Mouse (Mus musculus): ENCODE measurements around the gene Pxmp2. TPM values are rescaled to one million over a fixed set of nuclear protein-coding genes. Genes with fewer than 3 reads are reported as not detected.

The Pxmp2 gene
- polyA plus RNA-seq, 1 experiment from 2014 or later = 11.0 TPM

GRCm38 (mm10) chr5:110276910-110277309, 9.1 kb downstream of the Pxmp2 start:
- Histone ChIP-seq H3K4me3 (no peak overlapping the region), H3K9me3 (no peaks in the 10 kb centered on the region), H3K36me3 (no peaks in the 10 kb centered on the region), H3K4me2 (no peak overlapping the region), H3K27me3 (no peaks in the 10 kb centered on the region), H3K9ac (no peak overlapping the region), H3K4me1 (no peaks in the 10 kb centered on the region), H3K27ac (no peak overlapping the region)
- 90% methylated on average over 1 of the region's 1 CpGs for WGBS
- no peak for ATAC-seq (ENCODE audit: insufficient number of reproducible peaks, insufficient read depth, low FRiP score, low TSS enrichment, low read depth)

GRCm38 (mm10) chr5:110276391-110276790, 9.6 kb downstream of the Pxmp2 start:
- Histone ChIP-seq H3K9me3 (no peaks in the 10 kb centered on the region), H3K4me1 (no peaks in the 10 kb centered on the region), H3K4me3 (no peak overlapping the region), H3K36me3 (no peaks in the 10 kb centered on the region), H3K27ac (no peak overlapping the region), H3K9ac (no peak overlapping the region), H3K4me2 (no peak overlapping the region), H3K27me3 (no peaks in the 10 kb centered on the region)
- 72% methylated on average over 2 of the region's 2 CpGs for WGBS
- ATAC-seq (ENCODE audit: insufficient number of reproducible peaks, insufficient read depth, low FRiP score, low TSS enrichment, low read depth) = no peak

GRCm38 (mm10) chr5:110274846-110275245, 11.1 kb downstream of the Pxmp2 start:
- Histone ChIP-seq H3K27ac (no peak overlapping the region), H3K4me1 (no peaks in the 10 kb centered on the region), H3K4me2 (no peak overlapping the region), H3K9ac (no peak overlapping the region), H3K9me3 (no peaks in the 10 kb centered on the region), H3K4me3 (no peak overlapping the region), H3K36me3 (no peaks in the 10 kb centered on the region), H3K27me3 (no peaks in the 10 kb centered on the region)
- 65% methylated on average over 2 of the region's 2 CpGs for WGBS
- no peak for ATAC-seq (ENCODE audit: insufficient number of reproducible peaks, insufficient read depth, low FRiP score, low TSS enrichment, low read depth)

GRCm38 (mm10) chr5:110274147-110274546, 11.8 kb downstream of the Pxmp2 start:
- Histone ChIP-seq H3K27me3 (no peaks in the 10 kb centered on the region), H3K36me3 (no peaks in the 10 kb centered on the region), H3K27ac (no peak overlapping the region), H3K9me3 (no peaks in the 10 kb centered on the region), H3K4me3 (no peak overlapping the region), H3K4me2 (no peak overlapping the region), H3K4me1 (no peaks in the 10 kb centered on the region), H3K9ac (no peak overlapping the region)
- WGBS = 81% methylated on average over 4 of the region's 4 CpGs
- no peak for ATAC-seq (ENCODE audit: insufficient number of reproducible peaks, insufficient read depth, low FRiP score, low TSS enrichment, low read depth)

- Histone ChIP-seq H3K36me3 (peaks cover 22% of the 10 kb centered on the region), H3K4me2 (no peak overlapping the region; the same call in 1 of the 2 replicates), H3K9ac (no peak overlapping the region), H3K27me3 (no peaks in the 10 kb centered on the region), H3K4me3 (no peak overlapping the region), H3K9me3 (no peaks in the 10 kb centered on the region), H3K27ac (no peak overlapping the region), H3K4me1 (peaks cover 9% of the 10 kb centered on the region)
- WGBS = 93% methylated on average over 6 of the region's 6 CpGs
- ATAC-seq (ENCODE audit: insufficient number of reproducible peaks, insufficient read depth, low FRiP score, low TSS enrichment, low read depth) = no peak
Observed at GRCm38 (mm10) chr5:110270242-110270641, 15.7 kb downstream of the Pxmp2 start.

- Histone ChIP-seq H3K4me2 (peak within 1 kb of the TSS; percentile 91), H3K4me1 (peaks cover 9% of the 10 kb centered on the region), H3K27me3 (no peaks in the 10 kb centered on the region), H3K27ac (0 out of 2 replicates have a peak within 1 kb of the TSS, but pooled peaks have one; percentile 51), H3K4me3 (peak within 1 kb of the TSS; percentile 96), H3K9me3 (no peaks in the 10 kb centered on the region), H3K9ac (peak within 1 kb of the TSS; percentile 94), H3K36me3 (peaks cover 30% of the 10 kb centered on the region)
- ATAC-seq (ENCODE audit: insufficient number of reproducible peaks, insufficient read depth, low FRiP score, low TSS enrichment, low read depth) = peak; percentile 81
- under 1% methylated on average over 64 of the region's 66 CpGs for WGBS
Observed at GRCm38 (mm10) chr5:110269141-110270101, 16.6 kb downstream of the Pxmp2 start, which contains the start of gene Pgam5. TSS of gene Pgam5 (minus strand) at chr5:110269913.

GRCm38 (mm10) chr5:110266941-110267340, 19.0 kb downstream of the Pxmp2 start:
- H3K27me3 ChIP-seq = no peaks in the 10 kb centered on the region
- H3K36me3 ChIP-seq = peaks cover 37% of the 10 kb centered on the region
- H3K4me1 ChIP-seq = peaks cover 9% of the 10 kb centered on the region
- no peak overlapping the region for H3K9ac ChIP-seq
- WGBS = 90% methylated on average over 4 of the region's 4 CpGs
- ATAC-seq (ENCODE audit: insufficient number of reproducible peaks, insufficient read depth, low FRiP score, low TSS enrichment, low read depth) = no peak
- no peak overlapping the region for H3K4me2 ChIP-seq
- no peak overlapping the region for H3K4me3 ChIP-seq
- no peak overlapping the region for H3K27ac ChIP-seq
- no peaks in the 10 kb centered on the region for H3K9me3 ChIP-seq

GRCm38 (mm10) chr5:110244091-110244490, 41.9 kb downstream of the Pxmp2 start:
- Histone ChIP-seq H3K4me2 (no peak overlapping the region), H3K9me3 (no peaks in the 10 kb centered on the region), H3K4me3 (no peak overlapping the region), H3K4me1 (no peaks in the 10 kb centered on the region), H3K9ac (no peak overlapping the region), H3K36me3 (peaks cover 94% of the 10 kb centered on the region), H3K27me3 (no peaks in the 10 kb centered on the region), H3K27ac (no peak overlapping the region)
- 79% methylated on average over 2 of the region's 2 CpGs for WGBS
- ATAC-seq (ENCODE audit: insufficient number of reproducible peaks, insufficient read depth, low FRiP score, low TSS enrichment, low read depth) = no peak

- ATAC-seq (ENCODE audit: insufficient number of reproducible peaks, insufficient read depth, low FRiP score, low TSS enrichment, low read depth) = no peak
- WGBS = 87% methylated on average over 6 of the region's 6 CpGs
- Histone ChIP-seq H3K27me3 (no peaks in the 10 kb centered on the region), H3K36me3 (peaks cover 33% of the 10 kb centered on the region), H3K27ac (no peak overlapping the region), H3K4me1 (peaks cover 22% of the 10 kb centered on the region), H3K4me2 (peak overlapping the region; percentile 76), H3K9me3 (no peaks in the 10 kb centered on the region), H3K9ac (no peak overlapping the region), H3K4me3 (no peak overlapping the region; the same call in 1 of the 2 replicates)
Observed at GRCm38 (mm10) chr5:110232346-110232745, 53.6 kb downstream of the Pxmp2 start.

GRCm38 (mm10) chr5:110231638-110232037, 54.3 kb downstream of the Pxmp2 start:
- peak overlapping the region; percentile 97 for H3K9ac ChIP-seq
- peak overlapping the region; percentile 76 for H3K4me2 ChIP-seq
- no peak for ATAC-seq (ENCODE audit: insufficient number of reproducible peaks, insufficient read depth, low FRiP score, low TSS enrichment, low read depth)
- H3K4me3 ChIP-seq = peak overlapping the region; percentile 98
- no peaks in the 10 kb centered on the region for H3K27me3 ChIP-seq
- no peaks in the 10 kb centered on the region for H3K9me3 ChIP-seq
- H3K36me3 ChIP-seq = peaks cover 34% of the 10 kb centered on the region
- no peak overlapping the region for H3K27ac ChIP-seq
- H3K4me1 ChIP-seq = peaks cover 22% of the 10 kb centered on the region
- WGBS = 45% methylated on average over 13 of the region's 13 CpGs

- Histone ChIP-seq H3K9me3 (no peaks in the 10 kb centered on the region), H3K9ac (peak within 1 kb of the TSS; percentile 97), H3K4me3 (peak within 1 kb of the TSS; percentile 98), H3K36me3 (peaks cover 34% of the 10 kb centered on the region), H3K4me2 (peak within 1 kb of the TSS; percentile 76), H3K4me1 (peaks cover 22% of the 10 kb centered on the region), H3K27ac (peak within 1 kb of the TSS; percentile 97), H3K27me3 (no peaks in the 10 kb centered on the region)
- under 1% methylated on average over 79 of the region's 81 CpGs for WGBS
- ATAC-seq (ENCODE audit: insufficient number of reproducible peaks, insufficient read depth, low FRiP score, low TSS enrichment, low read depth) = peak; percentile 93
Observed at GRCm38 (mm10) chr5:110230780-110231461, 55.1 kb downstream of the Pxmp2 start, which contains the start of gene Ankle2. TSS of gene Ankle2 (plus strand) at chr5:110231004.
